Mouse (Mus musculus): ENCODE results near the gene Smyd2.

DNA sequence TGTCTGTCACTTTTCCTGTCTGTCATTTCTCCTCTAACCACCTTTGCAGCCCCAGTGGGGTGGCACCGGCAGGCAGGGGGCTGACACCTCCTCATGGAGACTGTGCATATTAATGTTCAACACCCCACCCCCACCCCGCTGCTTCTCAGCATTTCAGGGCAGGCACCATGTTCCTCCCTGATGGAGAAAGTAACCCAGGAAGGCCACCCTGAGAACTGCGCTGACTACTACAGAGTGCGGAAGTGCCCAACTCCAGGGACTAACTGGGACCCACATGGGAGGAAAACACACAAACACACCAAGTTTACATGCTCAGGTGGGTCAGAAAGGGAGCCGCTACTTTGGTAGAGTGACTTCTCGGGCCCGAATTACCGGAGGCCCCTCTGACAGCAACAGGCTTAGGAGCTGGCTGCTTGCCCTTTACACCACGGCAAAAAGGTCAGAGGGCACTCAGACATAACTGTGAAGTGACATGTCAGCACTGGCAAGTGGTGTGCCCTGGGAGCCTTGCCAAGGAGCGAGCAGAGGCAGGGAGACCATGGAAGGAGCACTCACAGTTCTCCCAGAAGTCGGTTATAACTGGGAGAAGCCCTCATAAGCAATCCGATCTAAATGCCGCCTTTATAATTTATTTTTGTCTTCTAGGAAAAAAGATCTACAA lies 11.3 kb downstream of the Smyd2 start:
- TF ChIP-seq CTCF (conservative IDR thresholded peaks at IDR 0.05; ENCODE audit: insufficient read depth, insufficient read length, low read depth, low read length) (no peak), POLR2A (IDR thresholded peaks at IDR 0.05; ENCODE audit: low read depth, low read length) (no peak)
